Mouse (Mus musculus): ENCODE results near the gene Ubl7. TPM values are rescaled to one million over a fixed set of nuclear protein-coding genes. Genes with fewer than 3 reads are reported as not detected.
A peak's percentile ranks its signal among the peaks of the same experiment; 100 is the strongest.

The Ubl7 gene
- polyA plus RNA-seq, 1 experiment from 2014 or later: 169 TPM

GRCm38 (mm10) chr9:57940861-57941638 is 30.3 kb downstream of the Ubl7 start:
- 6% methylated on average over 28 of the region's 28 CpGs for WGBS

GRCm38 (mm10) chr9:57942039-57942438 is 31.3 kb downstream of the Ubl7 start:
- 0 out of 2 replicates have a peak overlapping the region, but pooled peaks have one; percentile 85 for H3K9ac ChIP-seq (replicated peaks)
- no peaks in the 10 kb centered on the region for H3K9me3 ChIP-seq
- H3K4me3 ChIP-seq (replicated peaks): peak overlapping the region; percentile 87
- no peak for ATAC-seq
- no peaks in the 10 kb centered on the region for H3K36me3 ChIP-seq
- H3K27me3 ChIP-seq: peaks cover 50% of the 10 kb centered on the region
- H3K27ac ChIP-seq: no peak overlapping the region
- WGBS: 47% methylated on average over 2 of the region's 2 CpGs
- peaks cover 63% of the 10 kb centered on the region for H3K4me1 ChIP-seq (replicated peaks)
- peak overlapping the region; percentile 92 for H3K4me2 ChIP-seq (replicated peaks)

More at GRCm38 (mm10) chr9:57940861-57941638, 30.3 kb downstream of the Ubl7 start:
- H3K4me2 ChIP-seq (replicated peaks): peak overlapping the region; percentile 92
- H3K9ac ChIP-seq (replicated peaks): peak overlapping the region; percentile 85
- peak overlapping the region; percentile 92 for H3K27ac ChIP-seq
- peaks cover 55% of the 10 kb centered on the region for H3K4me1 ChIP-seq (replicated peaks)
- no peaks in the 10 kb centered on the region for H3K36me3 ChIP-seq
- H3K4me3 ChIP-seq (replicated peaks): peak overlapping the region; percentile 87
- peak; percentile 24 for ATAC-seq
- peaks cover 47% of the 10 kb centered on the region for H3K27me3 ChIP-seq
- H3K9me3 ChIP-seq: no peaks in the 10 kb centered on the region

GRCm38 (mm10) chr9:57943067-57943466 is 32.3 kb downstream of the Ubl7 start:
- Histone ChIP-seq H3K27me3 (peaks cover 50% of the 10 kb centered on the region), H3K9ac (replicated peaks) (no peak overlapping the region), H3K4me3 (replicated peaks) (no peak overlapping the region), H3K9me3 (no peaks in the 10 kb centered on the region), H3K36me3 (no peaks in the 10 kb centered on the region), H3K27ac (no peak overlapping the region), H3K4me2 (replicated peaks) (0 out of 2 replicates have a peak overlapping the region, but pooled peaks have one; percentile 7), H3K4me1 (replicated peaks) (peaks cover 63% of the 10 kb centered on the region)
- WGBS: 38% methylated on average over 2 of the region's 2 CpGs
- ATAC-seq: no peak

- H3K4me1 ChIP-seq (replicated peaks): peaks cover 62% of the 10 kb centered on the region
- ATAC-seq: no peak
Observed at GRCm38 (mm10) chr9:57944572-57944971, 33.8 kb downstream of the Ubl7 start.

GRCm38 (mm10) chr9:57945771-57946616 is 35.2 kb downstream of the Ubl7 start:
- H3K9ac ChIP-seq (replicated peaks): peak overlapping the region; percentile 26; the same call in 1 of the 2 replicates
- H3K27me3 ChIP-seq: peaks cover 40% of the 10 kb centered on the region
- WGBS: 54% methylated on average over 8 of the region's 8 CpGs
- H3K4me3 ChIP-seq (replicated peaks): no peak overlapping the region
- H3K4me2 ChIP-seq (replicated peaks): no peak overlapping the region
- H3K9me3 ChIP-seq: no peaks in the 10 kb centered on the region
- no peak for ATAC-seq
- no peak overlapping the region for H3K27ac ChIP-seq
- H3K4me1 ChIP-seq (replicated peaks): peaks cover 71% of the 10 kb centered on the region
- H3K36me3 ChIP-seq: no peaks in the 10 kb centered on the region

More at GRCm38 (mm10) chr9:57944572-57944971, 33.8 kb downstream of the Ubl7 start:
- WGBS: 34% methylated on average over 5 of the region's 5 CpGs
- Histone ChIP-seq H3K36me3 (no peaks in the 10 kb centered on the region), H3K27ac (no peak overlapping the region), H3K9ac (replicated peaks) (no peak overlapping the region), H3K4me2 (replicated peaks) (no peak overlapping the region), H3K27me3 (peaks cover 40% of the 10 kb centered on the region), H3K9me3 (no peaks in the 10 kb centered on the region), H3K4me3 (replicated peaks) (no peak overlapping the region)

- Histone ChIP-seq H3K4me2 (replicated peaks) (no peak overlapping the region), H3K27me3 (peaks cover 26% of the 10 kb centered on the region), H3K4me1 (replicated peaks) (peaks cover 70% of the 10 kb centered on the region), H3K9me3 (no peaks in the 10 kb centered on the region), H3K36me3 (no peaks in the 10 kb centered on the region), H3K4me3 (replicated peaks) (no peak overlapping the region), H3K27ac (no peak overlapping the region), H3K9ac (replicated peaks) (no peak overlapping the region)
- WGBS: 62% methylated on average over 7 of the region's 7 CpGs
- no peak for ATAC-seq
Observed at GRCm38 (mm10) chr9:57947381-57948030, 36.7 kb downstream of the Ubl7 start.

- Histone ChIP-seq H3K27me3 (peaks cover 16% of the 10 kb centered on the region), H3K4me3 (replicated peaks) (no peak overlapping the region), H3K9ac (replicated peaks) (no peak overlapping the region), H3K9me3 (no peaks in the 10 kb centered on the region), H3K4me2 (replicated peaks) (no peak overlapping the region), H3K4me1 (replicated peaks) (peaks cover 67% of the 10 kb centered on the region), H3K27ac (no peak overlapping the region), H3K36me3 (no peaks in the 10 kb centered on the region)
- no peak for ATAC-seq
- WGBS: 88% methylated on average over 7 of the region's 7 CpGs
Observed at GRCm38 (mm10) chr9:57948333-57948931, 37.7 kb downstream of the Ubl7 start.

GRCm38 (mm10) chr9:57949102-57949704 is 38.4 kb downstream of the Ubl7 start:
- Histone ChIP-seq H3K9me3 (no peaks in the 10 kb centered on the region), H3K27me3 (peaks cover 9% of the 10 kb centered on the region), H3K9ac (replicated peaks) (no peak overlapping the region), H3K4me1 (replicated peaks) (peaks cover 65% of the 10 kb centered on the region), H3K4me2 (replicated peaks) (no peak overlapping the region), H3K4me3 (replicated peaks) (no peak overlapping the region), H3K27ac (no peak overlapping the region), H3K36me3 (no peaks in the 10 kb centered on the region)
- WGBS: 83% methylated on average over 8 of the region's 8 CpGs
- ATAC-seq: no peak

GRCm38 (mm10) chr9:57949879-57950278 is 39.1 kb downstream of the Ubl7 start:
- H3K36me3 ChIP-seq: 0 out of 2 replicates have a peak, but pooled peaks cover 3% of the 10 kb centered on the region
- H3K9ac ChIP-seq (replicated peaks): no peak overlapping the region
- H3K4me3 ChIP-seq (replicated peaks): no peak overlapping the region
- H3K4me1 ChIP-seq (replicated peaks): peaks cover 62% of the 10 kb centered on the region
- no peak overlapping the region for H3K27ac ChIP-seq
- H3K27me3 ChIP-seq: peaks cover 4% of the 10 kb centered on the region
- 48% methylated on average over 8 of the region's 8 CpGs for WGBS
- H3K4me2 ChIP-seq (replicated peaks): no peak overlapping the region
- H3K9me3 ChIP-seq: no peaks in the 10 kb centered on the region
- no peak for ATAC-seq

GRCm38 (mm10) chr9:57950519-57950918 is 39.7 kb downstream of the Ubl7 start:
- Histone ChIP-seq H3K4me1 (replicated peaks) (peaks cover 56% of the 10 kb centered on the region), H3K36me3 (peaks cover 10% of the 10 kb centered on the region), H3K27me3 (peaks cover 3% of the 10 kb centered on the region), H3K4me3 (replicated peaks) (no peak overlapping the region), H3K4me2 (replicated peaks) (no peak overlapping the region; the same call in 1 of the 2 replicates), H3K9ac (replicated peaks) (0 out of 2 replicates have a peak overlapping the region, but pooled peaks have one; percentile 23), H3K27ac (no peak overlapping the region), H3K9me3 (no peaks in the 10 kb centered on the region)
- WGBS: 33% methylated on average over 9 of the region's 9 CpGs
- ATAC-seq: no peak

- Histone ChIP-seq H3K27ac (no peak overlapping the region), H3K4me3 (replicated peaks) (no peak overlapping the region), H3K36me3 (peaks cover 24% of the 10 kb centered on the region), H3K4me1 (replicated peaks) (peaks cover 42% of the 10 kb centered on the region), H3K27me3 (no peaks in the 10 kb centered on the region; the same call in 1 of the 2 replicates), H3K9me3 (no peaks in the 10 kb centered on the region), H3K4me2 (replicated peaks) (no peak overlapping the region), H3K9ac (replicated peaks) (no peak overlapping the region)
- 65% methylated on average over 6 of the region's 6 CpGs for WGBS
- no peak for ATAC-seq
Observed at GRCm38 (mm10) chr9:57951993-57952392, 41.2 kb downstream of the Ubl7 start.

Measured in midbrain, embryonic 13.5 days (tissue).